ENCODE assay signal across 9 mouse cellular contexts in genomic region chr15:103358278-103359121, GRCm38 (mm10). TPM values are rescaled to one million over a fixed set of nuclear protein-coding genes. Genes with fewer than 3 reads are reported as not detected.
DNase-seq lines count a peak whose midpoint lies in the region; ATAC-seq lines count a peak whose summit lies in the region.
"Had no signal": no experiment of that assay in that cellular context is flagged by ENCODE, and none has a peak within 500 bp of the region (broad histone marks: within the 10 kb centered on the region; RNA-seq: fewer than 3 reads in every experiment).

No protein-coding gene starts in this region.

- no peak for DNase-seq in frontal cortex, postnatal 36 days (ENCODE audit: low spot score in 2 of 2)
- DNase-seq in MN1 (ENCODE audit: low spot score) (peak; percentile 80), liver (peak; percentile 23)
- no peak for DNase-seq in spleen, postnatal 10 days (ENCODE audit: low spot score in 2 of 2)
- DNase-seq in ovary, postnatal 10 days (ENCODE audit: low spot score): no peak
- no peak for DNase-seq in yolk sac, embryonic 10.5 days (ENCODE audit: low spot score)

- peak; percentile 66; the same call in 1 of the 2 replicates for ATAC-seq in frontal cortex, adult (ENCODE audit: low TSS enrichment)
- 0 out of 2 replicates have a peak, but pooled peaks have one; percentile 8 for ATAC-seq in granulocyte monocyte progenitor cell, adult 5-6 weeks (replicated peaks; ENCODE audit: poor library complexity, severe bottlenecking)

RNA-seq across cellular contexts. Expression of gene Itga5, which starts 8.1 kb away (rescaled TPM):
- total RNA-seq in granulocyte monocyte progenitor cell, adult 5-6 weeks (2014; fragmentation: Nextera tagmentation): 24.7 and 29.8 TPM in 2 replicates
- 5.0 and 12.7 TPM in 2 replicates for total RNA-seq in granulocyte monocyte progenitor cell, adult 5-6 weeks (2017)

RNA-seq across cellular contexts. Expression of gene Zfp385a, which starts 18.6 kb away (rescaled TPM):
- total RNA-seq in granulocyte monocyte progenitor cell, adult 5-6 weeks (2014; fragmentation: Nextera tagmentation): 17.5 and 24.9 TPM in 2 replicates
- total RNA-seq in granulocyte monocyte progenitor cell, adult 5-6 weeks (2017): 1.8 and 2.7 TPM in 2 replicates

RNA-seq across cellular contexts. Expression of gene Gpr84, which starts 48.1 kb away (rescaled TPM):
- total RNA-seq in granulocyte monocyte progenitor cell, adult 5-6 weeks (2014; fragmentation: Nextera tagmentation): 0.77 and 1.0 TPM in 2 replicates
- 0.77 and 1.1 TPM in 2 replicates for total RNA-seq in granulocyte monocyte progenitor cell, adult 5-6 weeks (2017)
- total RNA-seq: heart, adult 18-20 months had no signal

Comparison
In these comparisons a context has a peak if more than half of its experiments do, and no peak if none do; other contexts are left out.
1. DNase-seq: peak in MN1 (single experiment) and liver (single experiment); none in frontal cortex, postnatal 36 days (0 of 2), spleen, postnatal 10 days (0 of 2), ovary, postnatal 10 days (single experiment) and yolk sac, embryonic 10.5 days (single experiment).